Mouse (Mus musculus) layer of hippocampus, adult 8-10 months (tissue): Measurements from ENCODE around the gene Fbln5. TPM values are rescaled to one million over a fixed set of nuclear protein-coding genes. Genes with fewer than 3 reads are reported as not detected.

Source experiments
- DNase-seq, 2 experiments: peaks; one replicate each; pipeline ENCODE4 v3.0.0; 2022; ENCODE audit warnings: low spot score in 2 of 2
- total RNA-seq, 4 experiments: library from RNA; stranded (reverse); gene quantifications; 2 replicates each; pipeline ENCODE4 v1.2.4; 2022

The Fbln5 gene
- total RNA-seq: 1 to 10 TPM; 4.7 to 7.6 (median 6.0) TPM

DNA sequence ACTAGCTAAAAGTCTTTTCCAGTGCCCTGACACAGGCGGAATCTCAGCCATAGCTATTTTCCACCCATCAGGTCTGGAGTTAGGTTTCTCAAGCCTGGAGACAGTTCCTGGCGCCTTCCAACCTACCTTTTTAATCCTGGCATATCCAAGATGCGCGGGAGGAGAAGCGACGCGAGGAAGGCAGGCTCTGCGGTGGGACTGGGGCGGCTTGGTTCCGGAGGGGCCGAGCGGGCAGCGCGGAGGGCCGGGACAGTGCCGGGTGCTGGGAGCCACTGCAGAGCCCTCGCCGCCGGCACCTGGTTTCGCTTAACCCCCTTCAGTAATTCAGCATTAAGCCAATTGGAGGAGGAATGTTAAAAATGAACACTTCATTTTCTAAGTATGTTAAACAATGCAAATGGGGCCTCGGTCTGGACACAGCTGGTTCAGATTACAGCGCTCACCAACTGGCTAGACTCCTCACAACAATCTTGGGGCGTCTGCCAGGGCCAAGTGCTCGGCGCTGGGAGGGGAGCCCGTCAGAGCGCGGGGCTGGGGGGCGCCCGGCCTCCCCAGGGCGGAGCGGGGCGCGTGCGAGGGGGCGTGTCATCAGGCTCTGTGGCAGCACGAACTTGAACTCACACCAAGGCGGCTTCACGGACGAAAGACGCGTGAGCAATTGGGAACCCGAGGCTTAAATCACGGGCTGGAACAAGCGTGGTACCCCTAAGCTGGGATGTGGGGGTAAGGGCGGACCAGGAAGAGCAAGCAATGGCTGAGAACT is at the start of gene Fbln5:
TSS of gene Fbln5 (minus strand) at position 448 of the 763 bp plus-strand sequence.
- DNase-seq: no peak

DNA sequence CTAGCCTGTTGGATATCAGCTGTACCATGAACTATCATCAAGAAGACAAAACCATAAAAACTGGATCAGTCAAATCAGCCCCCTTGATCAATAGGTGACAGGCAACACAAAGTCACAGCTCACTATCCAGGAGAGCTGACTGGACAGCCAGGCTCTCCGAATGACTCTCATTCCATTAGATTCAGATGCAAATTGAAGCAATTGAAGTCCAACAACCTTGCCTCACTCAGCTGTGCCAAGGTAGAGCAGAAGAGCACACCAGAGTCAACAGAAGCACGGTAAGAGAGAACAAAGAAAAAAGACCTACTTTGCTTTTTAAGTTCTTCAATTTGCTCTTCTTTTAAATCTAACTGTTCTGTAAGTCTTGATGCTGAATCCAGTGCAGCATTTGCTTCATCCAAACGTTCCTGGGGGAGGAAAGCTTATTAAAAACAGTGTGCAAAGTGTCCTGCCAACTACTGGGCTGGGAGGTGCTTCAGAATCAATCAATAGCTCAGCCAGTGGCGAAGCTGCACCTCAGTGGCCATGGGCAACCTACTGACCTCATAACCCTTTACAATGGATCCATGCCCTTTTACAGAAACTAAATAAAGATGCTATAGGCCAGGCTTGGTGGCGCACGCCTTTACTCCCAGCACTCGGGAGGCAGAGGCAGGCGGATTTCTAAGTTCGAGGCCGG is 43.6 kb upstream of the Fbln5 start:
- no peak for DNase-seq

DNA sequence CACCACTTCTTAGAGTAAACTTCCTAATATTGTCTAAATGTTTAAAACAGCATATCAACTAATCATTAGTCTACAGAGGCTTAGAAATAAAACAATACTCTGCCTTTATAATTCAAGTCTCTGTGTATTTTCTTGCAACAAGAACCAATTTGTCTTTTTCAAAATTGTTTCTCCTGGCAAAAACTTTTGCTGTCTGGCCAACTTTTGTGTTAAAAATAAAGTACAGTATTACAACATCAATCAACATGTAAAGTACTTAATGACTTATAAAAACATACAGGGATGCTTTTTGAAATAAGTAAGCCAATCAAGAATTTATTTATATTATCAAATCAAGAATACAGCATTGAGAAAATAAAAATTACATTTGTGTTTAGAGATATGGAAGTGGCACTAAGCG is 41.4 kb upstream of the Fbln5 start:
- DNase-seq: no peak

DNA sequence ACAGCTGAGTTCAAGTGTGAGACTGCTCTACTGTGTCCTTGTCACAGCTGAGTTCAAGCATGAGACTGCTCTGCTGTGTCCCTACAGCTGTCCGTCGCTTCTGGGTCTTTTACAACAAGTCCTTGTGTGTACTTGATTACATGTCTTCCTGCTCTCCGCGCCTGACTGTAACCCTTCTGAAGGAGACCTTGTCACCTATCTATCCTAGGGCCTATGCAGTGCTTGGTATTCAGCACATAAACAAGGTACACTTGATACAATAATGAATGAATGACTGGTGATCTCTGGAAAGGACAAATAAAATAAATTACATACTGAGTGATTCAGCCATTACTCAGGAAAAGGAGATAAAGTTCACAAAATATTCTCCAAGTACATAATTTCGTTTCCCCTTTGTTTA is 39.2 kb upstream of the Fbln5 start:
- DNase-seq: no peak

- no peak for DNase-seq
Measured at GRCm38 (mm10) chr12:101854336-101854735, 35.5 kb upstream of the Fbln5 start.

GRCm38 (mm10) chr12:101851846-101852564 is 33.1 kb upstream of the Fbln5 start:
- DNase-seq: no peak

GRCm38 (mm10) chr12:101851314-101851713 is 32.5 kb upstream of the Fbln5 start:
- DNase-seq: no peak

GRCm38 (mm10) chr12:101836546-101837274 is 17.9 kb upstream of the Fbln5 start:
- no peak for DNase-seq

DNA sequence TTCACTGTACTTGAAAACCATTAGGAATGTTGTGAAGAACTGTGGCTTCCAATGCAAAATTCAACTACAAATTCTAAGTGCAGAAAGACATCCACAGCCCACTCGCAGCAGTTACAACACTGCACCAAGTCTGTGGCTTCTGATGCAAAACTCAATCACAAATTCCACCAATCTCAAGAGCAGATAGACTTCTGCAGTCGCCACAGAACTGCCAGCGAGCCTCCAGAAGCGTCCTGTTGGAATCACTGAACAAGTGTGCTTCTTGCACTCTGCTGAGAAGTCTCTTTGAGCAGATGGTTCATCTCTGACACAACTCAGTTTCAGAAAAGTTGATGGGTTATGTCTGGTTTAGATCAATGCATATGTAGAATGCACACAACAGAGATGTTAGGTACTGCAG is 15.9 kb upstream of the Fbln5 start:
- no peak for DNase-seq

GRCm38 (mm10) chr12:101833776-101834175 is 14.9 kb upstream of the Fbln5 start:
- DNase-seq: no peak

GRCm38 (mm10) chr12:101833115-101833506 is 14.3 kb upstream of the Fbln5 start:
- DNase-seq: no peak

DNA sequence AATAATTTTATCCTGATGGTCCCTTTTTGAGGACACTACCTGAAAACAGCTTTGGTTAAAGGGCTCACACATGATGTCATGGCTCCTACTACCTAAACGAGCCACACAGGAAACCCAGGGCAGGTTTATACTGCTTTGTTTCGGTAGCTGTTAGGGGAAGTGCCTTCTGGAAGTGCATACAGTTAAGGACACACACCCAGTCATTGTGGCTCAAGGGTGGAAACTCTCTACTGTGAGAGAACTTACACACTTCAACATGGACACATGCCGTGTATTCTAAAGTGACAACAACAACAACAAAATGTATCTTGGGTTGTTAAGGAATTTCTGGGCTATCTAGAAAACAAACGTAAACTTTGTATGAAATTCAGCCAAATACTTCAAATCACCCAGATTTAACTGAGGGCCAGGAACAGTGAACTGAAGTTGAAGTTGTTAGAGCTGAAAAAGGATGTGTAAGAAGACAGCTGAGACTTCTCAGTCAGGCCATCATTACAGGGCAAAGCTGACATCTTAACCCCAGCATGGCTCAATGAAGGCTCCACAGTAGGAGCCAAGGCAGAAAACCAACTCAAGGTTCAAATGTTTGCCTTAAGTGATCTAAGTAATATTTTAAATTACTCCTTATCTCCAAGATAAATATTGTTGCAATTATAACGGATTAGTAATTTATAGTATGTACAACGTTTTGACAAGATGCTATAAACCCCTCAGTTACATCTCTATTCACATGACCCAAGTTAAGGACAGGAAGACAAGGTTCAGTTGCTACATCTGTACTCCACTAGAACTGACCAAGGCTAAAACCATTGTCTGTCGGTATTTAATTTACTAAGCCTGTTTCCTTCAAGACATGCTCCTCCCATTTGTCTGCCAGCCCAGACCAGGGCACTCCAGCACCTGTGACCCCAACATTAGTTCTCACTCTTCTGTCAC is 13.6 kb upstream of the Fbln5 start:
- DNase-seq: no peak

DNA sequence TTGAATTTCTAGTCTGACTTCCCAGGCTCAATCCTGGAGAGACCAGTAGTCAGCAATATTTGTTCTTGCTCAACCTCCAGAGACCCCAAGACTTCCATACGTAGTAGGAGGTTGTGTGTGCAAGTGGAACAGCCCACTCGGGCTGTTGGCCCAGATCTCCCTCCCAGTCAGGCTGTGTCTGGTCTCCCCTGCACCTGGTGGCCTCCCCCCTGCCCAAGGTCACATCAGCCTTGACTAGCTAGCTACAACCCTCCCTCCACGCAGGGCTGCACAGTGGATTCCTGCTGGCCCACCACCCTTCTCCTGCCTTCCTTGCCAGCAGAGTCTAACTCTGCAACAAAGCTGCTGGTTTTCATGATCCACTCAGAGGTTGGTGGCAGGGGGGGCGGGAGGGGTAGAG is 12.4 kb upstream of the Fbln5 start:
- DNase-seq: no peak

DNA sequence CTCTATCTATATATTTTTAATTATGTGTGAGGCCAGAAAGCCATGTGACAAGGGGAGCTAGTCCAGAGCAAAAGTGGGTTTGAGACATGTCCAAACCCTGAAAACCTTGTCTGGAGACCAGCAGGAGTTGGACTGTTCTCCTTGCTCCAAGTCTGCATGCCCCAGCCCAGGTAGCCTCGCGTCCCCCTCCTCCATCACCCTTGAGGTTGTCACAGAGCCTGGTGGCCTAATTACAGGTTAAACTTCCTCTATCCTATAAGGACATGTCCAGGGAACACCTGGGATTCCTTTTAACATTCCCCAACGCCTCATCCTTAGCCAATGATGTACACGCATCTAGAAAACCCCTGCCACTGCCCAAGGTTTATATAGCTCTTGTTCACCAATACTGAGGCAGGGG is 4.3 kb upstream of the Fbln5 start:
- no peak for DNase-seq

- no peak for DNase-seq
Measured at GRCm38 (mm10) chr12:101821596-101821995, 2.7 kb upstream of the Fbln5 start.

GRCm38 (mm10) chr12:101819570-101819969 is 715 bp upstream of the Fbln5 start:
- DNase-seq: no peak

DNA sequence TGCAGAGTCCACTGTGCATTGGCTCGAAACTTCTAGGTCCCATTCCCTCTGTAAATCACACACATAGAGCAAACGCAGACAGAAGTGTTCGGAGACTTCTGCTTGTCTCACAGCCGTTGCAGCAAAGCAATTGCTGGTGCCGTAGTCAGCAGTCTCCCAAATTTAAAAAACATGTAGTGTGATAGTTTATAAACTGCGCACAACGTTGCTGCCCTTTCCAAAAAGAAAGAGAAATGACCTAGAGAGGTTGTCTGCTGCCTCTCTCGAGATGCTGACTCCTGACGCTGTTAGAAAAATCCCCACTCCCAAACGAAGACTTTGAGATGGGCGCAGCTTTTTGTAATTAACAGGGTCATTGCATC is 628 bp downstream of the Fbln5 start:
- no peak for DNase-seq

GRCm38 (mm10) chr12:101816810-101817209 is 2.0 kb downstream of the Fbln5 start:
- DNase-seq: no peak

DNA sequence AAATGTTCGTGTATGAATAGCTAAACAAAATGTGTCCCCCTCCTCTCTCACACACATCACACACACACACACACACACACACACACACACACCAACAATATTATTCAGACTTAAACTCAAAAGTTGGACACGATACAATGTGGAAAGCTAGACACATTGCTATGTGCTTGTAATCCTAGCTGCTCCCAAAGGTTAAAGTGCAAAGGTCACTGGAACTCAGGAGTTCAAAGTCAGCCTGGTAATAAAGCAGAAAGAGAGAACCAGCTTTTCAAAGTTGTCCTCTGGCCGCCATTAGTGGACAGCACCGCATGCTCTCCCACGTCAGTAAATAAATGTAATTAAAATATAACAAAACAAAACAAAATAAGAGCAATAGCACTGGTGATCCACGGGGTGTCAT is 3.1 kb downstream of the Fbln5 start:
- no peak for DNase-seq

GRCm38 (mm10) chr12:101814423-101814822 is 4.4 kb downstream of the Fbln5 start:
- DNase-seq: no peak

DNA sequence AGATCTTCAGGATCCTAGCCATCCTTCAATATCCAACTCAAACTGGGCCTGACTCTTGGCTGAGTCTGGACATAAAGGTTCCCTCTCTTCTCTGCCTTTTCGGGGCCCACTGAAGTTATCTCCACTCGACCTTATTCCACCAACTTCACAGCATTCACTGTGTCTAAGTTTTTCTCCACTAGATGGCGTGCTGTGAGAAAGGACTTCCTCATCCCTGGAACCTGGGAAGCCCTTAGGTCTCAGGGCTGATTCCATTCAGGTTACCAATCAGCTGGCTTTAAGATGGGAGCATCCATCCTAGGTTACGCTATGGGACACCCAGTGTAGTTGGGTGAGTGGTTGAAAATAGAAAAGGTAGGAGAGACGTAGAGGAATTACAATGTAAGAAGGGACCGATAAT is 7.7 kb downstream of the Fbln5 start:
- DNase-seq: no peak
